Mouse (Mus musculus) hematopoietic stem cell, adult 5-6 weeks (primary cell): Measurements from ENCODE around the gene Defa31. TPM values are rescaled to one million over a fixed set of nuclear protein-coding genes. Genes with fewer than 3 reads are reported as not detected.
"Not testable (repeated sequence)": the region's sequence is repeated elsewhere in the genome, so short reads cannot be mapped to it uniquely, and the experiment has no call there.

Experiments
- ATAC-seq, 2 experiments: fragments of 125-278 bp in 1 of 2; replicated peaks in 1 of 2; 2 replicates each; pipeline ENCODE4 v1.8.0; 2016 to 2017; ENCODE audit warnings: inconsistent platforms in 2 of 2, mild to moderate bottlenecking in 2 of 2, moderate number of reproducible peaks in 2 of 2, low read depth in 1 of 2, moderate TSS enrichment in 1 of 2; ENCODE audit not compliant: low FRiP score in 2 of 2, poor library complexity in 2 of 2, severe bottlenecking in 2 of 2, insufficient read depth in 1 of 2, low TSS enrichment in 1 of 2
- total RNA-seq: library from RNA; stranded (forward); fragments of 172-1452, 232-1000 nt; gene quantifications from 2 replicates; pipeline ENCODE4 v1.2.3, GENCODE M21; 2017

Defa31 gene
- total RNA-seq = not detected in 2 replicates

DNA sequence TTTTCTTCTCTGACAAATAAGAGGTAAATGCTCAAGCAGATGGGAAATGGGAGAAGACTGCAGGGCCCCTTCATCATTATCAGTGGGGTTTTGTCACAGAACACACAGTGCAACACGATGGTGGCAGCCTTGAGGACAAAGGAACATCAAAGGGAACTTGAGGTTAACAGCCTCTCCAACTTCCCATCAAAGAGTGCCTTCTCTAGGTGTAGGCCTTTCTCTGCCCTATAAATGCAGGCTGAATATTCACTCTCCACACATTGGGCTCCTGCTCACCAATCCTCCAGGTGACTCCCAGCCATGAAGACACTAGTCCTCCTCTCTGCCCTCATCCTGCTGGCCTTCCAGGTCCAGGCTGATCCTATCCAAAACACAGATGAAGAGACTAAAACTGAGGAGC, at the start of gene Defa31:
Defa31 (plus strand) TSS at position 301 of the 400 bp plus-strand sequence.
- ATAC-seq = not testable (repeated sequence)

DNA sequence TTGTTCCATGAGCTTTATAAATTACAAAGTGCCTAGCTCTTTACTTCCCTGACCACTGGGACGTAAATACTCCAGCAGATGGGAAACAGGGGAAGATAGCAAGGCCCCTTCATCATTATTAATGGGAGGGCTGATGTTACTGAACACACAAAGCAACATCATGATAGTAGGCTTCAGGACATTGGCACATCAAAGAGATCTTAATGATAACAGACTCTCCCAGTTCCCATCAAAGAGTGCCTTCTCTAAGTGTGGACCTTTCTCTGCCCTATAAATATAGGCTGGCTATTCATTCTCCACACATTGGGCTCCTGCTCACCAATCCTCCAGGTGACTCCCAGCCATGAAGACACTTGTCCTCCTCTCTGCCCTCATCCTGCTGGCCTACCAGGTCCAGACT, 29.4 kb upstream of the Defa31 start, which contains the start of gene Defa22:
Defa22 (plus strand) TSS at position 301 of the 400 bp plus-strand sequence.
- not testable (repeated sequence) for ATAC-seq

DNA sequence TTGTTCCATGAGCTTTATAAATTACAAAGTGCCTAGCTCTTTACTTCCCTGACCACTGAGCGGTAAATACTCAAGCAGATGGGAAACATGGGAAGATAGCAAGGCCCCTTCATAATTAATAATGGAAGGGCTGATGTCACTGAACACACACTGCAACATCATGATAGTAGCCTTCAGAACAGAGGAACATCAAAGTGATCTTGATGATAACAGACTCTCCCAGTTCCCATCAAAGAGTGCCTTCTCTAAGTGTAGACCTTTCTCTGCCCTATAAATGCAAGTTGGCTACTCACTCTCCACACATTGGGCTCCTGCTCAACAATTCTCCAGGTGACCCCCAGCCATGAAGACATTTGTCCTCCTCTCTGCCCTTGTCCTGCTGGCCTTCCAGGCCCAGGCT, 9.8 kb downstream of the Defa31 start, which contains the start of gene Gm15293:
Gm15293 (plus strand) TSS at position 301 of the 400 bp plus-strand sequence.
- ATAC-seq = not testable (repeated sequence)

Other genes with a start within 250 kb of the Defa31 start
- gene AY761185, start 246.9 kb upstream of the Defa31 start, total RNA-seq = not detected in 2 replicates
- not detected in 2 replicates for gene Defa21, start 166.1 kb upstream of the Defa31 start, total RNA-seq
- not detected in 2 replicates for gene Defa23, start 136.6 kb upstream of the Defa31 start, total RNA-seq
- gene Defa35, start 126.6 kb upstream of the Defa31 start, total RNA-seq = not detected in 2 replicates
- gene Defa25, start 107.2 kb upstream of the Defa31 start, total RNA-seq = not detected in 2 replicates
- not detected in 2 replicates for gene Gm14851, start 95.6 kb upstream of the Defa31 start, total RNA-seq
- gene Defa30, start 57.0 kb upstream of the Defa31 start, total RNA-seq = not detected in 2 replicates
- gene Defa22, start 29.3 kb upstream of the Defa31 start, total RNA-seq = not detected in 2 replicates
- gene Gm15293, start 9.9 kb downstream of the Defa31 start, total RNA-seq = not detected in 2 replicates
- not detected in 2 replicates for gene Gm15292, start 58.1 kb downstream of the Defa31 start, total RNA-seq
- gene Defa27, start 123.9 kb downstream of the Defa31 start, total RNA-seq = not detected in 2 replicates
- gene Defa29, start 135.4 kb downstream of the Defa31 start, total RNA-seq = not detected in 2 replicates
- not detected in 2 replicates for gene Defa2, start 186.9 kb downstream of the Defa31 start, total RNA-seq
- gene Defa33, start 200.2 kb downstream of the Defa31 start, total RNA-seq = not detected in 2 replicates
- gene Defa36, start 235.8 kb downstream of the Defa31 start, total RNA-seq = not detected in 2 replicates